Comparison of ENCODE assay signal across 8 mouse cellular contexts in the genomic region with DNA sequence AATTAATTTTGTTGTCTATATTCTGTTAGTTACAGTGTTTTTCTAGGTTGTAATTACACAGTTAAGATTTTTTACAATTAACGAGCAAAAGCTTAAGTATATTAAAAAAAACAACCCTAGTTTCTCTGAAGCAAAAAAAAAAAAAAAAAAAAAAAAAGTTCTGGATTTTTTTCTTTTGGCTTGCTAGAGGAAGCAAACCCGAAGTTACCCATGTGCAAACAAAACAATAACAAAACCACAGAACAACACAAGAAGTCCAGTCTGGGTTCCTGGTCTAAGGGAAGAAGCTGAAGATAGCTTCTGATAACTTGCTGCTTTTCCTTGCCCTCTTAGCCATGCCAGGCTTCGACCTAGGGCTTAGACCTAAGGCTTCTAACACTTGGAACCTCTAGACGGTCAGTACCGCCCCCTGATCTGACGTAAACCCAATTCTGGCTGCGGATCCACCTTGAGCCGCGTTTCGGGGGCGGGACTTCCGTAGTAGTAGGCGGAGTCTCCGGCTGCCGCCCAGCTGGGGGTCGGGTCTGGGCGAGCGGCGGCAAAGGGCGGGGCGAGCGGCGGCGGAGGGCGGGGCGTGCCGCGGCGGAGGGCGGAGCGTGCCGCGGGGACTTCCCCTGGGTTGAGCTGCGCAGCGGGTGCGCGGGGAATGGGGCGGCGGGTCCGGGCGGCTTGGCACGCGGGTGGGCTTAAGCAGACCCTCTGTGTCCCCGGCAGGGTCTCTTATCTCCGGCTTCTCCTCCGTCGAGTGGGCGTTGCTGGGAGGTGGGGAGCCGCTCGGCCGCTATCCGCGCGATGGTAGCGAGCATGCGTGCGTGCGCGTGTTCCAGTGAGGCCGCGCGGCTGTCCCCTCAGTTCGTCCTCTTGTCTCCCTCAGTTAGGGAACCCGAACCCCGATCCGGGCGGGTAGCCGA. TPM values are rescaled to one million over a fixed set of nuclear protein-coding genes. Genes with fewer than 3 reads are reported as not detected.
A peak's percentile ranks its signal among the peaks of the same experiment; 100 is the strongest.
DNase-seq lines count a peak whose midpoint lies in the region; ATAC-seq and TF ChIP-seq lines count a peak whose summit lies in the region.

A gene (plus strand): TSS at position 580 of the 911 bp plus-strand sequence.

- H3K79me2 ChIP-seq in CH12.LX (replicated peaks; ENCODE audit: control insufficient read depth, extremely low read depth, insufficient read depth, poor library complexity, severe bottlenecking) = no peaks in the 10 kb centered on the region

- peak; percentile 80 for TF ChIP-seq POLR2A in CH12.LX (IDR thresholded peaks at IDR 0.05; ENCODE audit: low read depth, low read length)

- H3K27ac ChIP-seq in CH12.LX (ENCODE audit: insufficient read depth, low read depth) = no peak within 1 kb of the TSS
- no peak within 1 kb of the TSS for H3K27ac ChIP-seq in forebrain, embryonic 11.5 days (ENCODE audit: low read depth, low read length)
- H3K27ac ChIP-seq in heart, embryonic 16.5 days (ENCODE audit: low read length) = peak within 1 kb of the TSS; percentile 68
- peak within 1 kb of the TSS; percentile 82 for H3K27ac ChIP-seq in liver, embryonic 15.5 days (replicated peaks)
- H3K27ac ChIP-seq in neural tube, embryonic 12.5 days = no peak within 1 kb of the TSS

- TF ChIP-seq CTCF in CH12.LX (conservative IDR thresholded peaks at IDR 0.05 in 1 of 2, IDR thresholded peaks at IDR 0.05 in 1 of 2; ENCODE audit: low read depth in 2 of 2, low read length in 2 of 2) = no peak

- ATAC-seq in forebrain, embryonic 11.5 days (replicated peaks; ENCODE audit: low FRiP score) = peak; percentile 97
- peak; percentile 97 for ATAC-seq in heart, embryonic 16.5 days (replicated peaks; ENCODE audit: extremely low read depth, insufficient read depth, low FRiP score)
- peak; percentile 89 for ATAC-seq in liver, embryonic 15.5 days (ENCODE audit: insufficient read depth)
- peak; percentile 96 for ATAC-seq in neural tube, embryonic 12.5 days (ENCODE audit: low FRiP score, low read depth)

- H3K9me3 ChIP-seq in CH12.LX (replicated peaks; ENCODE audit: low read length) = peaks cover 4% of the 10 kb centered on the region
- H3K9me3 ChIP-seq in forebrain, embryonic 11.5 days (ENCODE audit: control insufficient read depth, low read length) = no peaks in the 10 kb centered on the region
- H3K9me3 ChIP-seq in heart, embryonic 16.5 days (replicated peaks; ENCODE audit: control insufficient read depth, low read length) = no peaks in the 10 kb centered on the region
- no peaks in the 10 kb centered on the region for H3K9me3 ChIP-seq in liver, embryonic 15.5 days (replicated peaks)
- H3K9me3 ChIP-seq in neural tube, embryonic 12.5 days = no peaks in the 10 kb centered on the region

- H3K36me3 ChIP-seq in CH12.LX (replicated peaks in 1 of 2; ENCODE audit: control insufficient read depth in 1 of 2, insufficient read depth in 1 of 2, low read length in 1 of 2) = no peaks in the 10 kb centered on the region
- H3K36me3 ChIP-seq in forebrain, embryonic 11.5 days (ENCODE audit: control insufficient read depth, insufficient read depth, low read length) = no peaks in the 10 kb centered on the region
- no peaks in the 10 kb centered on the region for H3K36me3 ChIP-seq in heart, embryonic 16.5 days (ENCODE audit: control insufficient read depth, insufficient read depth)
- no peaks in the 10 kb centered on the region for H3K36me3 ChIP-seq in liver, embryonic 15.5 days (replicated peaks)
- no peaks in the 10 kb centered on the region for H3K36me3 ChIP-seq in neural tube, embryonic 12.5 days

- H3K4me3 ChIP-seq in CH12.LX (replicated peaks in 1 of 3; ENCODE audit: low read depth in 2 of 3, low read length in 2 of 3, poor library complexity in 1 of 3) = peak within 1 kb of the TSS; percentile 77 to 85 (median 83)
- peak within 1 kb of the TSS; percentile 61 for H3K4me3 ChIP-seq in forebrain, embryonic 11.5 days (ENCODE audit: low read depth, low read length)
- H3K4me3 ChIP-seq in heart, embryonic 16.5 days (ENCODE audit: low read length) = peak within 1 kb of the TSS; percentile 90
- H3K4me3 ChIP-seq in liver, embryonic 15.5 days (replicated peaks) = peak within 1 kb of the TSS; percentile 72
- H3K4me3 ChIP-seq in neural tube, embryonic 12.5 days = peak within 1 kb of the TSS; percentile 63

- no peak for TF ChIP-seq RAD21 in CH12.LX (IDR thresholded peaks at IDR 0.05; ENCODE audit: low read depth, low read length)

- in situ Hi-C loops in CH12.LX (cut with MboI; ENCODE audit: low pct_ligation_motif_present, low pct_unique_long_range_greater_than_20kb, low sequenced_read_pairs) = loop anchor here (10.0 kb wide), 1 partner anchor 71 kb away; no protein-coding TSS in a partner anchor

- H3K9ac ChIP-seq in CH12.LX (ENCODE audit: insufficient read depth, low read depth) = peak within 1 kb of the TSS; percentile 68
- H3K9ac ChIP-seq in forebrain, embryonic 11.5 days (ENCODE audit: low read length) = peak within 1 kb of the TSS; percentile 88
- H3K9ac ChIP-seq in heart, embryonic 16.5 days (ENCODE audit: low read length) = peak within 1 kb of the TSS; percentile 93
- H3K9ac ChIP-seq in liver, embryonic 15.5 days = peak within 1 kb of the TSS; percentile 91
- H3K9ac ChIP-seq in neural tube, embryonic 12.5 days = peak within 1 kb of the TSS; percentile 71

- 4% methylated on average over 55 of the region's 68 CpGs for WGBS in forebrain, embryonic 11.5 days
- WGBS in heart, embryonic 16.5 days = 3% methylated on average over 65 of the region's 68 CpGs
- WGBS in liver, embryonic 15.5 days (ENCODE audit: insufficient replicate concordance) = 2% methylated on average over 68 of the region's 68 CpGs
- WGBS in neural tube, embryonic 12.5 days = 3% methylated on average over 68 of the region's 68 CpGs

- peak; percentile 97 for DNase-seq in CH12.LX (ENCODE audit: extremely low read depth)
- DNase-seq in c-Kit-positive CD71-positive TER-119-negative erythroid progenitor cells, embryonic 14.5 days (ENCODE audit: low read depth) = peak; percentile 94
- DNase-seq in forebrain, embryonic 11.5 days (ENCODE audit: low spot score) = peak; percentile 97
- peak; percentile 96 to 98 for DNase-seq in kidney, postnatal 36 days
- peak; percentile 84 for DNase-seq in telencephalon, adult 2 months (ENCODE audit: low read depth, low spot score)

- TF ChIP-seq EP300 in CH12.LX (IDR thresholded peaks at IDR 0.05; ENCODE audit: low read length) = no peak

- no peaks in the 10 kb centered on the region for H3K27me3 ChIP-seq in CH12.LX (replicated peaks)
- no peaks in the 10 kb centered on the region for H3K27me3 ChIP-seq in forebrain, embryonic 11.5 days (ENCODE audit: control insufficient read depth, insufficient read depth, low read length)
- H3K27me3 ChIP-seq in heart, embryonic 16.5 days (ENCODE audit: control insufficient read depth, insufficient read depth, low read length) = no peaks in the 10 kb centered on the region
- no peaks in the 10 kb centered on the region for H3K27me3 ChIP-seq in liver, embryonic 15.5 days
- no peaks in the 10 kb centered on the region for H3K27me3 ChIP-seq in neural tube, embryonic 12.5 days (replicated peaks)

- peaks cover 3 to 34% of the 10 kb centered on the region in 2 experiments; a peak in 2 of 4 replicates for H3K4me1 ChIP-seq in CH12.LX (ENCODE audit: control insufficient read depth in 1 of 2, insufficient read depth in 2 of 2)
- peaks cover 3% of the 10 kb centered on the region; the same call in 1 of the 2 replicates for H3K4me1 ChIP-seq in forebrain, embryonic 11.5 days (replicated peaks; ENCODE audit: control insufficient read depth, insufficient read depth, low read length)
- H3K4me1 ChIP-seq in heart, embryonic 16.5 days (ENCODE audit: control insufficient read depth, insufficient read depth, low read length) = peaks cover 2% of the 10 kb centered on the region; the same call in 1 of the 2 replicates
- peaks cover 31% of the 10 kb centered on the region for H3K4me1 ChIP-seq in liver, embryonic 15.5 days (replicated peaks)
- H3K4me1 ChIP-seq in neural tube, embryonic 12.5 days = no peaks in the 10 kb centered on the region

- peak within 1 kb of the TSS; percentile 80 for H3K4me2 ChIP-seq in CH12.LX (ENCODE audit: insufficient read depth, low read depth, poor library complexity, severe bottlenecking)
- peak within 1 kb of the TSS; percentile 82 for H3K4me2 ChIP-seq in forebrain, embryonic 11.5 days (ENCODE audit: low read depth, low read length, severe bottlenecking)
- peak within 1 kb of the TSS; percentile 93 for H3K4me2 ChIP-seq in heart, embryonic 16.5 days (ENCODE audit: low read depth, low read length)
- H3K4me2 ChIP-seq in liver, embryonic 15.5 days = peak within 1 kb of the TSS; percentile 95
- H3K4me2 ChIP-seq in neural tube, embryonic 12.5 days (replicated peaks) = peak within 1 kb of the TSS; percentile 74

- dilution Hi-C loops in CH12.LX (cut with MboI; ENCODE audit: extremely low pct_ligation_motif_present, extremely low pct_unique_long_range_greater_than_20kb, low sequenced_read_pairs) = no loop called here

TF ChIP-seq in CH12.LX, 34 proteins besides CTCF, POLR2A, EP300 and RAD21 (continues in another document):
- TF ChIP-seq MEF2A (IDR thresholded peaks at IDR 0.05; ENCODE audit: borderline replicate concordance, low read depth, low read length) (no peak), BHLHE40 (IDR thresholded peaks at IDR 0.05; ENCODE audit: low read depth, low read length) (peak; percentile 45), RCOR1 (conservative IDR thresholded peaks at IDR 0.05; ENCODE audit: low read depth, low read length) (no peak), MAZ (IDR thresholded peaks at IDR 0.05; ENCODE audit: low read depth, low read length) (no peak), CHD1 (IDR thresholded peaks at IDR 0.05; ENCODE audit: low read depth, low read length) (no peak), ZNF384 (IDR thresholded peaks at IDR 0.05; ENCODE audit: low read depth, low read length) (peak; percentile 78), ELF1 (IDR thresholded peaks at IDR 0.05; ENCODE audit: low read depth, low read length) (peak; percentile 83), USF1 (IDR thresholded peaks at IDR 0.05; ENCODE audit: low read depth, low read length) (no peak), NRF1 (IDR thresholded peaks at IDR 0.05; ENCODE audit: low read depth, low read length) (peak; percentile 76), HCFC1 (IDR thresholded peaks at IDR 0.05; ENCODE audit: low read depth, low read length) (peak; percentile 25; the same call in 1 of the 2 replicates), TCF12 (IDR thresholded peaks at IDR 0.05; ENCODE audit: low read depth, low read length) (peak; percentile 68; the same call in 1 of the 2 replicates), NELFE (IDR thresholded peaks at IDR 0.05; ENCODE audit: low read depth, low read length) (peak; percentile 81), MAX (IDR thresholded peaks at IDR 0.05; ENCODE audit: low read length) (peak; percentile 69)

RNA-seq across cellular contexts. Expression of the gene that starts here (rescaled TPM):
- total RNA-seq in CH12.LX (2012; rRNA removed) (9.1 and 16.5 TPM in 2 replicates), CH12.LX (2014; rRNA removed) (9.9 and 11.4 TPM in 2 replicates)
- 3.6 and 4.8 TPM in 2 replicates for polyA plus RNA-seq in CH12.LX (2012; ENCODE audit: insufficient read length, low read depth)
- polyA plus RNA-seq in forebrain, embryonic 11.5 days (2014; fragmentation: Nextera tagmentation; extraction: Ambion mirVana) = 9.0 and 10.9 TPM in 2 replicates
- polyA plus RNA-seq in heart, embryonic 16.5 days (2015; fragmentation: Nextera tagmentation; extraction: Ambion mirVana) = 9.4 and 9.8 TPM in 2 replicates
- 9.4 and 10.6 TPM in 2 replicates for polyA plus RNA-seq in liver, embryonic 15.5 days (2015; fragmentation: Nextera tagmentation; extraction: Ambion mirVana)
- polyA plus RNA-seq in neural tube, embryonic 12.5 days (2016; fragmentation: Nextera tagmentation; extraction: Ambion mirVana) = 7.6 and 8.7 TPM in 2 replicates

Comparison
In these comparisons a context has a peak if more than half of its experiments do, and no peak if none do; other contexts are left out.
1. H3K27ac ChIP-seq: peak in heart, embryonic 16.5 days (single experiment) and liver, embryonic 15.5 days (single experiment); none in CH12.LX (single experiment), forebrain, embryonic 11.5 days (single experiment) and neural tube, embryonic 12.5 days (single experiment).
2. Peak in every context shown above with its lines, with median percentiles within 50 percentile points of each other: DNase-seq, H3K4me2 ChIP-seq, H3K4me3 ChIP-seq, H3K9ac ChIP-seq and ATAC-seq.